Mouse (Mus musculus) heart, postnatal 0 days (tissue): ENCODE measurements around the gene Cux1.

Experiments
- CTCF ChIP-seq: IDR thresholded peaks from 2 replicates; pipeline ENCODE4 v1.5.1; 2016; ENCODE audit warnings: antibody characterized with exemption, control low read depth, low read depth
- EP300 ChIP-seq: IDR thresholded peaks from 2 replicates; pipeline ENCODE4 v1.6.1; 2016; ENCODE audit warnings: antibody characterized with exemption, low read depth

- TF ChIP-seq CTCF (no peak), EP300 (no peak)
These were observed 77.8 kb downstream of the Cux1 start for GRCm38 (mm10) chr5:136489450-136489849.
